Mouse (Mus musculus) hindbrain, embryonic 12.5 days (tissue): ENCODE measurements around the gene Csf2. TPM values are rescaled to one million over a fixed set of nuclear protein-coding genes. Genes with fewer than 3 reads are reported as not detected.

Experiments
- ATAC-seq: fragments of 200-750 bp; cut with Nextera tagmentation; 2 replicates; pipeline ENCODE4 v1.8.0; 2017; ENCODE audit warnings: moderate TSS enrichment; ENCODE audit not compliant: low FRiP score
- H3K27ac ChIP-seq: fragments of 300-500 bp; sonication (generic); 2 replicates; pipeline ENCODE4 v1.5.1; 2016; ENCODE audit warnings: mild to moderate bottlenecking
- H3K27me3 ChIP-seq: fragments of 300-500 bp; sonication (generic); 2 replicates; pipeline ENCODE4 v1.6.1; 2016; ENCODE audit warnings: mild to moderate bottlenecking
- H3K36me3 ChIP-seq: fragments of 300-500 bp; sonication (generic); 2 replicates; pipeline ENCODE4 v1.6.1; 2016; ENCODE audit warnings: mild to moderate bottlenecking
- H3K4me1 ChIP-seq: fragments of 300-500 bp; sonication (generic); 2 replicates; pipeline ENCODE4 v1.6.1; 2016
- H3K4me2 ChIP-seq: fragments of 300-500 bp; sonication (generic); replicated peaks from 2 replicates; pipeline ENCODE4 v1.6.1; 2016; ENCODE audit warnings: mild to moderate bottlenecking
- H3K4me3 ChIP-seq: fragments of 300-500 bp; sonication (generic); 2 replicates; pipeline ENCODE4 v1.5.1; 2016; ENCODE audit warnings: mild to moderate bottlenecking
- H3K9ac ChIP-seq: fragments of 300-500 bp; sonication (generic); 2 replicates; pipeline ENCODE4 v1.6.1; 2016; ENCODE audit warnings: mild to moderate bottlenecking, moderate library complexity
- H3K9me3 ChIP-seq: fragments of 300-500 bp; sonication (generic); replicated peaks from 2 replicates; pipeline ENCODE4 v1.6.1; 2016; ENCODE audit warnings: mild to moderate bottlenecking
- WGBS: fragments of 180-500 bp; shearing (Covaris S2); methylation state at CpG from one replicate; pipeline ENCODE4 v1.1.7; 2016; 5-methylcytosine and 5-hydroxymethylcytosine counted together
- polyA plus RNA-seq: library from polyadenylated mRNA; unstranded; fragments of >200 nt; fragmentation: Nextera tagmentation; extraction: Ambion mirVana; gene quantifications from 2 replicates; pipeline ENCODE4 v1.2.1, GENCODE M21; 2016

Csf2 gene
- polyA plus RNA-seq, 1 experiment from 2014 or later: not detected

- no peaks in the 10 kb centered on the region for H3K36me3 ChIP-seq
- H3K4me1 ChIP-seq: no peaks in the 10 kb centered on the region
- H3K4me2 ChIP-seq: no peak overlapping the region
- H3K27ac ChIP-seq: no peak overlapping the region
- H3K9me3 ChIP-seq: no peaks in the 10 kb centered on the region
- no peak overlapping the region for H3K9ac ChIP-seq
- 58% methylated on average over 2 of the region's 2 CpGs for WGBS
- no peak overlapping the region for H3K4me3 ChIP-seq
- ATAC-seq: no peak
- H3K27me3 ChIP-seq: no peaks in the 10 kb centered on the region
Measured at GRCm38 (mm10) chr11:54264542-54264941, 15.1 kb upstream of the Csf2 start.

DNA sequence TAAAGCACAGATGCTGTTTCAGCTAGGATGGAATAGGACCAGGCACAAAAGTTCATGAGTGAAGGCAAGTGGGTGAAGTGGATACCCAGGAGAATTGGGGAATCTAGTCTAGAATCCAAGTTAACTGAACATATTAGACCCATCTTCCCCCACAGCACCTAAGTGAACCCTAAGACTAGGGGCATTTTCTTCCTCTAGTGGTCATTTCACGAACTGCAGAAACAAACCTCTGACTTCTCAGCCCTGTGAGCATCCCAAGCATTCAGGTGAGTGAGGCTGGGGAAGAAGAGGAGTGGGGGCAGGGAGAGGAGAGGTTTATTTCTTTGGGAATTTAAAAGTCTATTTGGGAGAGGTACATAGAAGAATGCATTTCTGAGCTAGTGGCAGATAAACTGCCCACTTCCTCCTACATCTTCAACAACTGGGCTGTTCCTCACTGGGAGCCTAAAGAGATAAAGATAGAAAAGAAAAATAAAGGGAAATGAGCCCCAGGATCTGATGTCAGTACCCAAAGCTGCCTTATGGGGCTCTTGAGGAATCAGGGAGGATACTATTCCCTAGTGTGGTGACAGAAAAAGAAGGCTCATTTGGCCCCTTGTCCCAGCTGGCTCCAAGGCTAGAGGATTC, 14.1 kb upstream of the Csf2 start:
- Histone ChIP-seq H3K27me3 (no peaks in the 10 kb centered on the region), H3K4me2 (no peak overlapping the region), H3K4me3 (no peak overlapping the region), H3K4me1 (no peaks in the 10 kb centered on the region), H3K27ac (no peak overlapping the region), H3K36me3 (no peaks in the 10 kb centered on the region), H3K9ac (no peak overlapping the region), H3K9me3 (no peaks in the 10 kb centered on the region)
- no peak for ATAC-seq
- 16% methylated on average over 1 of the region's 1 CpGs for WGBS

- Histone ChIP-seq H3K4me1 (no peaks in the 10 kb centered on the region), H3K4me2 (no peak overlapping the region), H3K27me3 (no peaks in the 10 kb centered on the region), H3K4me3 (no peak overlapping the region), H3K36me3 (no peaks in the 10 kb centered on the region), H3K27ac (no peak overlapping the region), H3K9ac (no peak overlapping the region), H3K9me3 (no peaks in the 10 kb centered on the region)
- peak; percentile 83 for ATAC-seq
- WGBS: 61% methylated on average over 3 of the region's 3 CpGs
Measured at GRCm38 (mm10) chr11:54256624-54257376, 7.3 kb upstream of the Csf2 start.

GRCm38 (mm10) chr11:54254114-54254513, 4.6 kb upstream of the Csf2 start:
- Histone ChIP-seq H3K4me1 (no peaks in the 10 kb centered on the region), H3K4me3 (no peak overlapping the region), H3K27ac (no peak overlapping the region), H3K27me3 (no peaks in the 10 kb centered on the region), H3K9me3 (no peaks in the 10 kb centered on the region), H3K4me2 (no peak overlapping the region), H3K9ac (no peak overlapping the region), H3K36me3 (no peaks in the 10 kb centered on the region)
- no peak for ATAC-seq
- 59% methylated on average over 4 of the region's 4 CpGs for WGBS

- Histone ChIP-seq H3K36me3 (no peaks in the 10 kb centered on the region), H3K27ac (no peak overlapping the region), H3K4me1 (no peaks in the 10 kb centered on the region), H3K9me3 (no peaks in the 10 kb centered on the region), H3K27me3 (no peaks in the 10 kb centered on the region), H3K9ac (no peak overlapping the region), H3K4me2 (no peak overlapping the region), H3K4me3 (no peak overlapping the region)
- 86% methylated on average over 11 of the region's 11 CpGs for WGBS
- no peak for ATAC-seq
Measured at GRCm38 (mm10) chr11:54250575-54250974, 1.1 kb upstream of the Csf2 start.

DNA sequence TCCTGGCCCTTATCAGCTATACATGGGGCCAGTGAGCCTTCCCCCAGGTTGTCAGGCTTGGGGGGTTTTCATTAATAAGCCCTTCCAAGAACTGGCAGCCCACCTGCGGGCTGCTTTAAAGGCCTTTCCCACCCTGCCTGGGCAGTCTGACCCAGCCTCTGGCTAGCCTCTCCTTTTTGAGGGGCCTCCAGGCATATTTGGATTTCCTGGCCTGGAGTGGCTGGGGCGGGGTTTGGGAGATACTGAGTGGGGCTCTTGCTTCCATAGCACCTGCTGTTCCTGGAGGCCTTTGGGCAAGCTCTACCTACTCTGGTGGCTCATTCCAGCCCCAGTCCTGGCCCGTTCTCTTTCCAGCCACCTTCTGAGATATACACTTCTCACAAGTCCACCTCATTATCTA, 281 bp upstream of the Csf2 start:
- Histone ChIP-seq H3K9ac (no peak overlapping the region), H3K9me3 (no peaks in the 10 kb centered on the region), H3K4me3 (no peak overlapping the region), H3K36me3 (no peaks in the 10 kb centered on the region), H3K4me2 (no peak overlapping the region), H3K27me3 (no peaks in the 10 kb centered on the region), H3K27ac (no peak overlapping the region), H3K4me1 (no peaks in the 10 kb centered on the region)
- no peak for ATAC-seq
- 87% methylated on average over 3 of the region's 3 CpGs for WGBS

GRCm38 (mm10) chr11:54247251-54247950, 2.1 kb downstream of the Csf2 start:
- no peak for ATAC-seq
- H3K27ac ChIP-seq: no peak overlapping the region
- 79% methylated on average over 10 of the region's 10 CpGs for WGBS

DNA sequence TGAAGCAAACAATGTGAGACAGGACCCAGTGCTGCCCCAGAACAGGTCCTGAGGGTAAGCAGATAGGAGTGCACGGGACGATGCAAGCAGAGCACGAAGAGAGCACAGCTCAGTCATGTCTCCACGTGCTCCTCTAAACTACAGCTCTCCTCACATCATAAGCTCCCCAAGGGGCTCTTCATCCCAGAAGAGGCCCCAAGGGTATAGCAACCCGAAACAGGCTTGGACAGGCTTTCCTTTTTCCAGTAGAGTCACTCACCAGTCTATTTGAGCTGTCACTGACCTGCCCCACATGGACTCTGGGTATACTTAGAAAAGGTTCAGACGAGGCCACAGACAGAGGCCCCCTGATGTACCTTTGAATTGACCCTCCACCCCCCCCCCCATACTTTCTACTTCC, 5.0 kb downstream of the Csf2 start:
- Histone ChIP-seq H3K4me1 (no peaks in the 10 kb centered on the region), H3K9me3 (no peaks in the 10 kb centered on the region), H3K4me2 (no peak overlapping the region), H3K27me3 (no peaks in the 10 kb centered on the region), H3K9ac (no peak overlapping the region), H3K27ac (no peak overlapping the region), H3K36me3 (no peaks in the 10 kb centered on the region), H3K4me3 (no peak overlapping the region)
- ATAC-seq: no peak
- WGBS: 70% methylated on average over 6 of the region's 6 CpGs

More at GRCm38 (mm10) chr11:54247251-54247950, 2.1 kb downstream of the Csf2 start:
- no peaks in the 10 kb centered on the region for H3K36me3 ChIP-seq
- H3K4me3 ChIP-seq: no peak overlapping the region
- no peaks in the 10 kb centered on the region for H3K9me3 ChIP-seq
- no peak overlapping the region for H3K9ac ChIP-seq
- H3K4me2 ChIP-seq: no peak overlapping the region
- no peaks in the 10 kb centered on the region for H3K4me1 ChIP-seq
- no peaks in the 10 kb centered on the region for H3K27me3 ChIP-seq

DNA sequence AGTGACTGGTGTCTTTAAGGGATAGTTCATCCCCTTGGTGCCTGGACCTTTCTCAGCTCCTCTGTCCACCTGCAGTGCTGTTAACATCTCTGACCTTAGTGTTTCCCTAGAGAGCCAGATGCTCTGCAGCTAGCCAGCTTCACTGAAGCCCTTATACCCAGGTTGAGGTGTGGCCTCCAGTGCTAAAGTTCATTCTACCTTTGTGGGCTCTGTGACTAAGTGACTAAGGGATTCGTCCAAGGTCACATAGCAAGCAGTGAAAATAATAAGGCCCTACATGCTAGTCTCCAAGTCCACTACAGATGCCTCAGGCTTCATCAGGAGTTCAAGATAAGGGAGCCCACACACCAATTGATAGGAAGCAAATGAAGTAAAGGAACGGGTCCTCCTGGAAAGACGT, 7.0 kb downstream of the Csf2 start:
- Histone ChIP-seq H3K4me2 (no peak overlapping the region), H3K9ac (no peak overlapping the region), H3K4me1 (no peaks in the 10 kb centered on the region), H3K9me3 (no peaks in the 10 kb centered on the region), H3K4me3 (no peak overlapping the region), H3K27ac (no peak overlapping the region), H3K36me3 (no peaks in the 10 kb centered on the region), H3K27me3 (no peaks in the 10 kb centered on the region)
- ATAC-seq: no peak
- WGBS: 86% methylated on average over 3 of the region's 3 CpGs

GRCm38 (mm10) chr11:54236939-54237338, 12.5 kb downstream of the Csf2 start:
- Histone ChIP-seq H3K9ac (no peak overlapping the region), H3K4me1 (no peaks in the 10 kb centered on the region), H3K36me3 (no peaks in the 10 kb centered on the region), H3K4me2 (no peak overlapping the region), H3K9me3 (no peaks in the 10 kb centered on the region), H3K27me3 (no peaks in the 10 kb centered on the region), H3K27ac (no peak overlapping the region), H3K4me3 (no peak overlapping the region)
- WGBS: 66% methylated on average over 2 of the region's 2 CpGs
- ATAC-seq: no peak

DNA sequence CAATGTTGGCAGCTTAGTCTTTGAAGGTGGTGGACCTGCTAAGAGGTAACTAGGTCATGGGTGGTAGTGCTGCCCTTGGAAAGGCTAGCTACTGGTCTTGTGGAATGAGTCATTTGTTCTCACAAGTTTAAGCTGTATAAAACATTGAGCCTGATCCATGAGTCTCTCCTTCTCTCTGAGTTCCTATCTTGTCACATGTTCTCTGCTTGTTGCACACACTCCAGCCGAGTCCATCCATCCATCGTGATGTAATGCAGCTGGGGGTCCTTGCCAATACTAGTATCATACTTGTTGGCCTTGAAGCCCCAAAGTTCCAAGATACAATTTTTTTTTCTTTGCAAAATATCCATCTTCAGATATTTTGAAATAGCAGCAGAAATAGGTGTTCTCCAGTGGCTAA, 22.0 kb downstream of the Csf2 start:
- no peaks in the 10 kb centered on the region for H3K9me3 ChIP-seq
- no peak overlapping the region for H3K4me3 ChIP-seq
- H3K9ac ChIP-seq: no peak overlapping the region
- no peaks in the 10 kb centered on the region for H3K36me3 ChIP-seq
- ATAC-seq: no peak
- no peaks in the 10 kb centered on the region for H3K4me1 ChIP-seq
- 91% methylated on average over 2 of the region's 2 CpGs for WGBS
- no peaks in the 10 kb centered on the region for H3K27me3 ChIP-seq
- no peak overlapping the region for H3K4me2 ChIP-seq
- no peak overlapping the region for H3K27ac ChIP-seq

- H3K36me3 ChIP-seq: no peaks in the 10 kb centered on the region
- no peaks in the 10 kb centered on the region for H3K9me3 ChIP-seq
- no peak for ATAC-seq
- H3K4me1 ChIP-seq: no peaks in the 10 kb centered on the region
- H3K9ac ChIP-seq: no peak overlapping the region
- no peak overlapping the region for H3K4me3 ChIP-seq
- WGBS: 93% methylated on average over 5 of the region's 5 CpGs
- H3K27ac ChIP-seq: no peak overlapping the region
- no peaks in the 10 kb centered on the region for H3K27me3 ChIP-seq
- no peak overlapping the region for H3K4me2 ChIP-seq
Measured at GRCm38 (mm10) chr11:54224475-54224986, 24.9 kb downstream of the Csf2 start.
